Mouse (Mus musculus): Measurements from ENCODE around the gene Fam173a.

Gene Fam173a

GRCm38 (mm10) chr17:25792615-25793014 is at the start of gene Fam173a:
TSS of gene Fam173a (minus strand) at chr17:25792901.
- DNase-seq: peak; percentile 86

GRCm38 (mm10) chr17:25841117-25841880 is 48.6 kb upstream of the Fam173a start, which contains the start of gene Gm20683:
TSS of gene Gm20683 (minus strand) at chr17:25841763.
- DNase-seq: no peak

- DNase-seq: no peak
These were observed 47.8 kb upstream of the Fam173a start for GRCm38 (mm10) chr17:25840519-25840918.

GRCm38 (mm10) chr17:25839455-25840235 is 46.9 kb upstream of the Fam173a start:
- no peak for DNase-seq

GRCm38 (mm10) chr17:25838904-25839303 is 46.2 kb upstream of the Fam173a start:
- no peak for DNase-seq

- no peak for DNase-seq
These were observed 44.8 kb upstream of the Fam173a start for GRCm38 (mm10) chr17:25837533-25837932.

- DNase-seq: peak; percentile 75
These were observed 44.3 kb upstream of the Fam173a start, which contains the start of gene Rhbdl1 for GRCm38 (mm10) chr17:25837076-25837410. TSS of gene Rhbdl1 (minus strand) at chr17:25837295.

- DNase-seq: no peak
These were observed 43.8 kb upstream of the Fam173a start for GRCm38 (mm10) chr17:25836397-25837075.

GRCm38 (mm10) chr17:25835816-25836215 is 43.1 kb upstream of the Fam173a start:
- no peak for DNase-seq

GRCm38 (mm10) chr17:25835301-25835700 is 42.6 kb upstream of the Fam173a start:
- DNase-seq: no peak

- no peak for DNase-seq
These were observed 42.0 kb upstream of the Fam173a start for GRCm38 (mm10) chr17:25834595-25835222.

- no peak for DNase-seq
These were observed 41.4 kb upstream of the Fam173a start for GRCm38 (mm10) chr17:25833961-25834594.

GRCm38 (mm10) chr17:25833291-25833663 is 40.6 kb upstream of the Fam173a start, which contains the start of gene Stub1:
TSS of gene Stub1 (minus strand) at chr17:25833404.
- no peak for DNase-seq

- DNase-seq: peak; percentile 99
These were observed 40.0 kb upstream of the Fam173a start for GRCm38 (mm10) chr17:25832436-25833290.

GRCm38 (mm10) chr17:25831451-25832281 is 39.0 kb upstream of the Fam173a start:
- DNase-seq: no peak

GRCm38 (mm10) chr17:25830806-25831431 is 38.2 kb upstream of the Fam173a start:
- DNase-seq: no peak

- DNase-seq: no peak
These were observed 37.6 kb upstream of the Fam173a start for GRCm38 (mm10) chr17:25830200-25830753.

GRCm38 (mm10) chr17:25829558-25830017 is 36.9 kb upstream of the Fam173a start:
- DNase-seq: no peak

All from thymus, postnatal 4 days (tissue).